Mouse (Mus musculus) retina, adult 2 months (tissue): ENCODE results near the gene Tent4a.

Experiments
- DNase-seq: peaks from one replicate; pipeline ENCODE4 v3.0.0-alpha.2; 2012; ENCODE audit warnings: low read depth, low spot score

The Tent4a gene

DNA sequence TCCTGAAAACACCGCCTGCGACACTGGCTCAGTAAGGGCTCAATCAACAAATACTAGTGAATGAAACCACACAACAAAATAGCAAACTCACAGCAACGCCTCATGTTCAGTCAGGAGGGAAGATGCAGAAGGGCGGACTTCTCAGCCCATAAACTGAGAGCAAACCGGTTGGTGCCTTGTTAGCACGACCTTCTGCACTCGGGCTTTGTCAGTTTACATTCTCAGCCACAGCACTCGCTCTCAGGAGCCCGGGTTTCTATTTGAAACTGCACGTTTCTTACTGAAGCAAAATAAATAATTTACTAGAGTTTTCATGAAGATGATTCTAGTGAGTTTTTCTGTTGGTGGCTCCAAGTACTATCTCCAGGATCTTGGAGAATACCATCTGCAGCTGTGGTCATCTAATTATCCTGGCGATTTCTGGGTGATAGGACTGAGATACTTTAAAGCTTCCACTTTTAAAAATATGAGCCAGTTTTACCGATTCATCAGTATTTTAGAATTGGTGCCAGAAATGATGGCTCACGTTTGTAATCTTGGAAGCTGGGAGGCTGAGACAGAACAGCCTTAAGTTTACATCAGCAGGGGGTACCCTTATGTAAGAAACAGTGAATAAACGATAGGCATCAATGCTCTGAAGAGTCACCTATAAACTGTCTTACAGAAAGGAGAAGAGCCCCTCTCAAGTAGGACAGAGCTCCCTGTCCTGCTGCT, 10.8 kb downstream of the Tent4a start:
- no peak for DNase-seq

DNA sequence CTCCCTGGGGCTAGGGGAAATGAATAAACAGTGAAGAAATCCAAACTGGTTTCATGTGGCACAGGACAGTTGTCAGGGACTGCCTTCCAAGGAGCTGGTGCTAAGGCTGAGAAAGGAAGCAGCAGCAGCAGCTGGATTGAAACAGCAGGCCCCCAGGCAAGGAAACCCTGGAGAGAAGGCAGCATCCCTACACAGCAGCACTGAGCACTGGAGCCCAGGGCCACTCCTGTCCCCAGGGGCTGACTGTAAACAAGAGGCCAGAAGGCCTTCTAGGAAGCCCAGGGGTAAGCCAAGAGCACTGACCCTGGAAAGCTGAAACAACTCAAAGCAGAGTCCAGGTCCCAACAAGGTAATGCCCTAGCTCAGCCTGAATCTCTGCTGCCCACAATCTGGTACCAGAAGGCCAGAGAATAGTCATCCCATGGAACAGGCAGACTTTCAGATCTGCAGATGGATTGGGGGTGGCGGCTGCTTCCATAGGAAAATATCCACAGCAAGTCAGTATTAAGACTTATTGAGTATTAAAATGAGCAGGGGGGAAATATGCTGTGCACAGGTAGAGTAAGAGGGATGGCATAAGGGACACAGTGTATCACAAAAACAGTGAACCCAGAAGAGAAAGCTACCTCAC, 12.1 kb downstream of the Tent4a start:
- no peak for DNase-seq

GRCm38 (mm10) chr13:69519137-69519536, 15.3 kb downstream of the Tent4a start:
- no peak for DNase-seq

- no peak for DNase-seq
Observed at GRCm38 (mm10) chr13:69517445-69517844, 17.0 kb downstream of the Tent4a start.

DNA sequence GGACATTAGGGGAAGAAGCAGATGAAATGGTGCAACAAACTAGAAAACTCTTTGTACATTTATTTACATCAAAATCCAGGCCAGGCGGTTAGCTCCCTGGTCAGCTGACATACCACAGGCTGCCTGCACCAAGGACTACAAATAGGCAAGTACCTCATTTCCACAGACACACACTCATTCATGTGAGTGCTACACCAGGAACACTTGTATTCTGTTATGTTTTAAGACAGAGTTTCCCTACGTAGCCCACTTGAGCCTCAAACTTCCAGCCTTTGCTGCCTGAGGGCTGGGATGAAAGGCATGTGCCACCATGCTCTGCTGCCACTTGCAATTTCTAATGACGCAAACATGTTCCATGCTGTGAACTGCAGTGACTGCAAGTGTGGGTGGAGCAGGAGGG, 19.3 kb downstream of the Tent4a start:
- no peak for DNase-seq

- DNase-seq: no peak
Observed at GRCm38 (mm10) chr13:69509391-69510244, 24.8 kb downstream of the Tent4a start.

- DNase-seq: no peak
Observed at GRCm38 (mm10) chr13:69507666-69508065, 26.8 kb downstream of the Tent4a start.

DNA sequence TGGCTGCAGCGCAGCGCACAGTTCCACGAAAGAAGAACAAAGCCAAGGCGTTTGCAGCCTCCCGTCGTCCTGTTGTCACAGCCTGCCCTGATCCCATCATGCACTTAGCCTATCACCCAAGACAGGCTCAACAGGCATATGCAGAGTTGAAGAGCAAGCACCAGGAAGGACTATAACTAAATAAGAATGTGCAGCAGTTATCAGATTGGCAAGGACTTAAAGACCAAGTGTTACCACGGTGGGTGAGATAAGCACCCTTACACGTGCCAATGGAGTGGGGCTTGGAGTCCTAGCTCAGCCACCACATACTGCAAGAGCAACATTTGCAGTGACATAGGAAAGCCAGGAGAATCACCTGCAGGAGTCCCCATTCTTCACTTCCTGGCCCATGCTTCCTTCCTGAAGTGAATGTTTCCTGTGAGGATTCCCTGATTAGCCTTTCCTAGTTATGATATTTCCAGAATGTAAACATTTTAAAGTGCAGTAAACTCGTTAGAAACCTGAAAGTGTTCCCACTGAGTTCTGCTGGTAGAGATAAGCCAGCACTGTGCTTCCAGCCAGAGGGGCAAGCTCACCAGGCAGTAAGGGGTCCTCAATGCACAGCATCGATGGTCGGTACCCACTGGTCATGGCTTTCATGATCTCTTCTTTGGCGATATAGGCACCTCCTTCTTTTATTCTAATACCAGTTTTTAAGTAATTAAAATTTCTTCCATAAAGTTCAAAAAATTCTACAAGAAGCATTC, 27.9 kb downstream of the Tent4a start:
- DNase-seq: no peak

GRCm38 (mm10) chr13:69502863-69503262, 31.6 kb downstream of the Tent4a start:
- DNase-seq: no peak

GRCm38 (mm10) chr13:69502157-69502750, 32.2 kb downstream of the Tent4a start:
- DNase-seq: no peak

GRCm38 (mm10) chr13:69498276-69498675, 36.1 kb downstream of the Tent4a start:
- no peak for DNase-seq

DNA sequence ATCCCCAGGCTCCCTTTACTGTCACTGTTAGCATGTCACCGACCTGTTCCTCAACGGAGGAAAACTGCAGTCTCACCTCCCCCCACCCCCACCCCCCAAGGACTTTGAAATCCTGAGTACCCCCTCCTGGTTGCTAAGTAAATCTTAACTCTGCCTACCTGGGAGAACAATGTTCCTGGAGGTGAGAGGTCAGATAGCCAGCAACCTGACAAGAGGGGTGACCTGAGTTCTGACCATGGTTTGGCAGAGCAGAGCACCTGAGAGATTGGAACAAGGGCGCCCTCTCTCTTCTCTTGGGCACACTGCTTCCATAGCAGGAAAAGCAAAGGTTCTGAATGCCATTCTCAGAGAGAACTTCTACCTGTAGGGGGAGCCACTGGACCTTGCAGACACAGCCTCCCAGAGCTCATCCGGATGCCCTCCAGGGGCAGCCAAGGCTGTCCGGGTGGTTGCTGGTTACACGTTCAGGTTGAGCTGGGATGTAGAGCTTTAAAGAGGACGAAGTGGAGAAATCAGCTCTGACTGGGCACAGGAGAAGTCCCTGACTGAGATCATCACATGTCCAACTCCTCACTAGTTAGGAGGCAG, 41.4 kb downstream of the Tent4a start:
- DNase-seq: peak; percentile 29

DNA sequence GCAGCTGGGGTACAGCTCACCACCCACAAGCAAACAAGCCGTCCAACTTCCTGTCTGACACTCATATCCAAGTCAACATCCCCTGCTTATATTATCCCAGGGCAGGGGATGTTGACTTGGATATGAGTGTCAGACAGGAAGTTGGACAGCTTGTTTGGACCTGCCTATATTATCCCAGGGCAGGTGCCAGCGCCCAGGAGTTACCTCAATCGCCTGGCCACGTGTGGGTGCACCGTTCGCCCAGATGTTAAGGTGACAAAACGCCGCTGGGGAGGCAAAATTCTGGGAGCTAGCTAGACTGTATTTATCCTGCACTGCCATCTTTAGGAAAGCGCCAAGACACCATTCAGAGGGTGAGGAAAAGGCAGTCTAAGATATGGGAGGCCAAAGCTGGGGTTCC, 44.6 kb downstream of the Tent4a start:
- DNase-seq: no peak

DNA sequence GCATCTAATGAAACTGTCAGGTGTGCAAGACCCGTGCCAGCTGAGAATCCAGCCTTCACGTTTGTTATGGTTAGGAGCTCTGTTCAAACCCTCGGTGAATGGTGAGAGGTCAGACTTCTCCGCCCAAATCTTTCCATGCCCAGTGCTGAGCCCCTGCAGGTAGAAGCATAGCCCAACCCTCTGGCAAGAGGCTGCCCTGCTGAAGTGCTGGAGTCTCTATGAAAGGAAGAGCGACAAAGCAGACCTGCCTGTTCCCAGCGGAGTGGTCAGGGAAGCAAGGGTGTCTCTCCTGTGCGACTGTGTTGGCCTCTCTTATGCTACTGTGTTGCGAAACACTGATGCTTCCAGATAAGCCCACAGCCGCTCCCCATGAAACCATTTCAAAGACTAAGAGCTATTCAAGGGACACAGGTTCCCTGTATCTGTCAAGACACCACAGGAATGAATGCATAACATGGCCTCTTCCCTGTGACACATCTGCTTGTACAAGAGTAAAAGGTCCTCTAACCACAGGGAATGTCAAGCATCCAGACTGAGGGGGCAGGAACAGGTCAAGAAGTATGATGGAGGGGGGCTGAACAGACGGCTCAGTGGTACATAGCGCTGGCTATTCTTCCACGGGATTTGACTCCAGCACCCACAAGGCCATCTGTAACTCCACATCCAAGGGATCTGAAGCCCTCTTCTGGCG, 45.7 kb downstream of the Tent4a start:
- DNase-seq: no peak

- DNase-seq: no peak
Observed at GRCm38 (mm10) chr13:69487611-69488275, 46.7 kb downstream of the Tent4a start.

DNA sequence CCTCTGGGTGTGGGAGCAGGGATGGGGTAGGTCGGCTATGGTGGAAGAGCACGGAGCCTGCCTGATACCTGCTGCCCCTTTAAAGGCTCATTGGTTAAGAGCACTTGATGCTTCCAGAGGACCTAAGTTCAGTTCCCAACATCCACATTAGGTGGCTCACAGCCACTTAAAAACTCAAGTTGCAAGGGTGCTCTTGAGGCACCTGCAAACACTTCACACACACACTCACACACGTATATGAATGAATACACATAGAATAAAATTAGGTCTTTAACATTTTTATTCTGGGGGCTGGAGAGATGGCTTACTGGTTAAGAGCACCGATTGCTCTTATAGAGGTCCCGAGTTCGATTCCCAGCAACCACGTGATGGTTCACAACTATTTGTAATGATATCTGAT, 47.3 kb downstream of the Tent4a start:
- no peak for DNase-seq

GRCm38 (mm10) chr13:69485833-69486232, 48.6 kb downstream of the Tent4a start:
- no peak for DNase-seq

- no peak for DNase-seq
Observed at GRCm38 (mm10) chr13:69485326-69485725, 49.1 kb downstream of the Tent4a start.

GRCm38 (mm10) chr13:69482751-69483150, 51.7 kb downstream of the Tent4a start:
- DNase-seq: no peak
